Mouse (Mus musculus): ENCODE results near the gene Spata5.

GRCm38 (mm10) chr3:37378412-37378811 is 41.3 kb upstream of the Spata5 start:
- TF ChIP-seq CTCF (IDR thresholded peaks at IDR 0.05; ENCODE audit: low read depth), result no peak
- no peak for TF ChIP-seq EP300 (optimal IDR thresholded peaks at IDR 0.05)
